Mouse (Mus musculus) c-Kit-positive CD71-positive TER-119-positive erythroid progenitor cells, embryonic 14.5 days (primary cell): ENCODE measurements around the gene Eef2.
"Not testable (repeated sequence)": the region's sequence is repeated elsewhere in the genome, so short reads cannot be mapped to it uniquely, and the experiment has no call there.

Experiments
- DNase-seq: peaks from one replicate; pipeline ENCODE4 v3.0.0-alpha.2; 2013; ENCODE audit warnings: low spot score

Eef2 gene

DNA sequence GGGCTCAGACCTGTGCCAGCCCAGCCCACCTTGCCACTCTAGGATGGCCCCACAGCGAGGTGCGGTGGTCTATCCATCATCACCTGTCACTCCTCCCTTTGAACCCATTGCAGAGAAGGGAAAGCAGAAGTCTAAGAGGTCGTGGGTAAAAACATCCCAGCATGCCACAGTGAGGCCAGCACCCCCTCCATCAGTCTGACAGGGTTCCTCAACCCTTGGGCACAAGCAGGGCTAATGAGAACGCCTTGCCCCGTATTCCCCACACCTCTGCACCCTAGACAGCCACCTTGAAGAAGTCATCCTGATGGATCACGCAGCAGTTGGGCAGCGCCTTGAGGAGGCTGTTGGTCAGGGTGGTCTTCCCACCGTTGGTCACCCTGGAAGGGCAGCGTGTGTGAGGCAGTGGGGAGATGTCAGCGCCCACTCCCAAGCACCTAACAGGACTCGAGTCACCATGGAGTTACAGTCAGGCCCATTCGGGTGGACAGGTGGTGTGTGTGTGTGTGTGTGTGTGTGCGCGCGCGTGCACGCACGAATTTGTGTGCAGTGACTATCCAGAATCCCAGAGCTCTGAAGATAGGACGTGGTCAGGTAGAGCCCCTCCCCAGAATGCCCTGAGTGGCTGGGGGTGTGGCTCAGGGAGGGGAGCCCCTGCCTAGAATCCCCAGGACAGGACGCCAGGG is 24.3 kb downstream of the Eef2 start:
- no peak for DNase-seq

DNA sequence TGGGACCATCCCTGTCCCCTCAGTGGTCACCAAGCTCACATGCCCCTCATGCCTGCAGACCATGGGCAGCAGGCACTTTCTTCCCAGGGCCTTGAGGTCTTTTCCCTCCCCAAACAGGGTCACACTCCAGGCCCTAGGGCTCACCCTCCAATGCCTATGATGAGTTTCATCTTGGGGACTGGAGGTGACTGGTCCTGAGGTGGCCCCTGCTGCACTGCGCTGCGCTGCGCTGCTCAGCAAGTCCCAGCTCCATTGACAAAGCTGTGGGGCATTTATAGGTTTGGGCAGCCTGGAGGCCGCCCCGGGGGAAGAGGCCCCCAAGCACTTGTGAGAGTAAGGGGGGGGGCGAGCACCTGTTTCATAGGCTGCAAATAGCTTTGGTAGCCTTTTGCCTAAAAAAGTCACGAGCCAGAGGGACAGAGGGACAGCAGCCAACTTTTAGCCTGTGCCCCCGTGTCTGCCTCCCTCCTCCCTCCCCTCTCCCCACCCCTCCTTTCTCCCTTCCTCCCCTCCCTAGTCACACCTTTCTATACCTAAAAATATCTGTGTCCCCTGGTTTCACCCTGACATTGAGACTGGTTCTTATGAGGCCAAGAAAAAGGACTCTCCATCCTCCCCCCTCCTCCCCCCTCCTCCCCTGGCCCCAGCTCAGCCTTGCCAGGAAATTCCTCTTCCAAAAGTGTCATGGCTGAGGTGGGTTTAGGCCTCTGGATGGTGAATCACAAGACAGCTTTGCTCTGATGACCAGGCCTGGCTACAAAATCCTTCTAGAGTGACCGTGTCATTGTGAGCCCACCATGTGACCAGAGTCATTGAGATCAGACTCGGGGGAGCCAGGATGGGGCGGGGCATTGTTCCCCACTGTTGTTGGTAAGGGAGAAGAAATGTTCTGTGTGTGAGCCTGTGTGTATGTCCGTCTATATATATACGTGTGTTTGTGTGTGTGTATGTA is 25.7 kb downstream of the Eef2 start, which contains the start of gene Nmrk2:
Nmrk2 (minus strand) TSS at position 245 of the 952 bp plus-strand sequence.
- DNase-seq, result no peak

DNA sequence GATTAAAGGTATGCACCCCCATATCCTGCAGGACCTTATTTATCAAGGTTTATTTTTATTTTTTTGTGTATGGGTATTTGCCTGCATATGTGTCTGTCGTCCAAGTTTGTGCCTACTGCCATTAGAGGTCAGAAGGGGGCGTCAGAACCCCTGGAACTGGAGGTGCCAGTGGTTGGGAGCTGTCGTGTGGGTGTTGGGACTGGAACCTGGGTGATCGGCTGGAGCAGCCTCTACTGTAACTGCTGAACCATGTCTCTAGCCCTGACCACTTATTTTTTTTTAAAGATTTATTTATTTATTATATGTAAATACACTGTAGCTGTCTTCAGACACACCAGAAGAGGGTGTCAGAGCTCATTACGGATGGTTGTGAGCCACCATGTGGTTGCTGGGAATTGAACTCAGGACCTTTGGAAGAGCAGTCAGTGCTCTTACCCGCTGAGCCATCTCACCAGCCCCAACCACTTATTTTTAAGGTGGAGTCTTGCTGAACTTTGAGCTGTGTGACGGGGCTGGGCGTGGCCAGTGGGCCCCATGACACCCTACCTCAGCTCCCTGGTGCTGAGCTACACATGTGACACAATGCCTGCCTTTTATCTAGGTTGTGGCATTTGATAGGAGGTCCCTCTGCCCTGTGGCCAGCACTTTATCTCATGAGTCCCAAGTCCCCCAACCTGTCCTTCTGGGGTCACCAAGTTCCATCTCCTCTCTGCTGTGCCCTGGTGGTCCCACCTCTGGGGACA is 26.7 kb downstream of the Eef2 start:
- peak; percentile 77 for DNase-seq

DNA sequence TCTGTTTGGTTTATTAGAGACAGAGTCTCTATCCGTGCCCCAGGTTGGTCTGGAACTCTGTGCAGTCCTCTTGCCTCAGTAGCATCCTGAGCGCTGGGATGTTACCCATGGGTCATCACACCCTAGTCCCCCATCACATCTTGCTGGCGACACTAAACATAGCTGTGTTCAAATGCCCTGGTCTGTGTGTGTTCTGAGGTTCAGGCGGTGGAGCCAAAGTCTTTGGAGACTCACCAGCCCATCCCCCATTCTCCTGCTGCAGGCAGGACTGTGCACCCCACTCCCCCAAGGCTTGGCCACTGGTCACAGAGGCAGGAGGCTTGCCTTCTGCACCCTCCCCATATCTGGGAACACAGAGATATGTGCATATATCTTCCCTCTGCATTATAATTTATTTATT is 27.7 kb downstream of the Eef2 start:
- DNase-seq, result no peak

DNA sequence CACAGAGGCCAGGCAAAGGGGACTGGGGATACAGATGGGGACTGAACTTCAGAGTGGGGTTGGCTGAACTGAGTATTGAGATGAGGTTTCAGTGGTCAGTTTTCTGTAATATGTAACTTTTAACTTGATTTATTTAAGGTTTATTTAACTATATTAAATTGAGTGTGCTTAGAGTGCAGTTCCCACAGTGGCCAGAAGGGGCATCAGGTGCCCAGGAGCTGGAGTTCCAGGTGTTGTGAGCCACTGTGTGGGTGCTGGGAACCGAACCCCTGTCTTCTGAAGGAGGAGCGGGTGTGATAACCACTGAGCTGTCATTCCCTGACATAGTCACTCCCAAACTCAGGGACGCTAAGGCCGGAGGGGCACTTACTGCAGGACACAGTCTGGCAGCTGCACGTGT is 33.7 kb downstream of the Eef2 start:
- DNase-seq, result no peak

DNA sequence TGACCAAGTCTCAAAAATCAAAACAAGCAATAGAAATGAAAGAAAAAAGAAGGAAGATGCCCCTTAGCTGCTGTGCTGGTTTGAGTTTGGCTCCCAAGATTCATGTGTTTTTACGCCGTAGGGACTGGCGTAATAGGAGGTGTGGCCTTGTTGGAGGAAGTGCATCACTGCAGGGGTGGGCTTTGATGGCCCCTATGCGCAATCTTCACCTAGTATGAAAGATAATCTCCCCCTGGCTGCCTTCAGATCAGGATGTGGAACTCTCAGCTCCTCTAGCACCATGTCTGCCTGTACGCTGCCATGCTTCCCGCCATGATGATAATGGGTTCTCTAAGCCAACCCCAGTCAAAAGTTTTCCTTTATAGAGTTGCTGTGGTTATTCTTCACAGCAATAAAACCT is 39.8 kb downstream of the Eef2 start:
- DNase-seq, result no peak

DNA sequence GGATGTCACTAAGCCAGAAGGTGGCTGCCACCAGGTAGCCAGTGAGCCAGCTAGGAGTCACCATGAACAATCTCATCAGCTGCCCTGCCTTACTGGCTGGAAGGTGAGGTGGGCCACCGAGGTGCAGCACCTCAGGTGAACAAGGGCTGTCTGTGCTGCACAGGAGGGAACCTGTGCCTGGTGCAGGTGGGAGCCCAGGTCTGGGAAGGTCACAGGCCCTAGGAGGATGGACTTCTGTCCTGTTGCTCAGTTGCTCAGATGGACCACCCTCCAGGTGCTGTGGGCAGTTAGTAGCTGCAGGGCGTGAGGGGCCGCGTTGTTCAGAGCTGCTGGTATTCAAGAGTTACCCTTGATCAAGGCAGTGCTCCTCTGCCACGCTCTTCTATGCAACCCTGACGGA is 40.4 kb downstream of the Eef2 start:
- DNase-seq, result no peak

DNA sequence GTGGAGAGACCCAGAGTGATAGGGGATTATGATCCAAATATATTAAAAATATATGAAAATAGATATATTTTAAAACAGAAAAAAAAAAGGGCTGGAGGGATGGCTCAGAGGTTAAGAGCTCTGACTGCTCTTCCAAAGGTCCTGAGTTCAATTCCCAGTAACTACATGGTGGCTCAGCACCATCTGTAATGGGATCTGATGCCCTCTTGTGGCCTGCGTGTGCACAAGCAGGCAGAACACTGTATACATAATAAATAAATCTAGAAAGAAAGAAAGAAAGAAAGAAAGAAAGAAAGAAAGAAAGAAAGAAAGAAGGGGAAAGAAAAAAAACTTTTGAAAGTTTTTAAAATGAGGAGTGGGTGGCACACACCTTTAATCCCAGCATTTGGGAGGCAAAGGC is 40.8 kb downstream of the Eef2 start:
- DNase-seq, result not testable (repeated sequence)

DNA sequence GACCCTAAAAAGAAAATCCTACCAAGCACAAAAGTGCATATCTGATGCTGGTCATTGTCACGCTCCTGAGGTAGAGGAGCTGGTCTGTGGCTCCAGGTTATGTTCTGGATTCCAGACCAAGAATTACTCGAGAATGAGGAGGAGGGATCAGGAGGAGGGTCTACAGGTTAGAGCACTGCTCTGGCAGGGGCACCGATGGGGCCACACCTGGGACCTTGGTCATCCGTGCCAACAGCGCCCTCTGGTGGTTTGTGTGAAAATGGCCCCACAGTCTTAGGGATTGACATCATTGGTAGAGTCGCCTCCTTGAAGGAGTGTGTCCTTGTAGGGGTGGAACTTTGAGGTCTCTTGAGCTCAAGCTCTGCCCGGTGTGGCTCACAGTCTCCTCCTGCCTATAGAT is 41.5 kb downstream of the Eef2 start:
- peak; percentile 71 for DNase-seq

DNA sequence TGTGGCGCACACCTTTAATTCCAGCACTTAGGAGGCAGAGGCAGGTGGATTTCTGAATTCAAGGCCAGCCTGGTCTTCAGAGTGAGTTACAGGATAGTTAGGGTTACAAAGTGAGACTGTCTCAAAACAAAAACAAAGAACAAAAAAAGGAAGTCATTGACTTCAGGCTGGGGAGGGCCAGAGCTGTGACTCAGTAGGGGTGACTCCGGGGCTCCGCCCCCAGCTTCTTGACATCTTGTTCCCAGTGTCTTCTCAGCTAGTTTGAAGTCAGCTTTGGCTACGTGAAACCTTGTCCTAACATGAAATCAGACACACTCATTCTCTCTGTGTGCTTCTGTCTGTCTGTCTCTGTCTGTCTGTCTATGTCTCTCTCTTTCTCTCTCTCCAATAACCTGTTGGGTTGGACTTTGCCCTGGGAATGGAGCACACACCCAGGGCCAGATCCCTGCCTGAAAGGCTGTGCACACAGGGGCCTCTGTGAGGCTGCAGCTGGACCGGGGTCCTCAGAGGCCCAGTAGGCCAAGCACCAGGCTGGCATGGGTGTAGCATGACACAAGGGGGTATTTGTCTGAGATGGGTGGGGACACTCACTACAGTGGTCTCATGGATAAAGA is 45.1 kb downstream of the Eef2 start:
- DNase-seq, result no peak

DNA sequence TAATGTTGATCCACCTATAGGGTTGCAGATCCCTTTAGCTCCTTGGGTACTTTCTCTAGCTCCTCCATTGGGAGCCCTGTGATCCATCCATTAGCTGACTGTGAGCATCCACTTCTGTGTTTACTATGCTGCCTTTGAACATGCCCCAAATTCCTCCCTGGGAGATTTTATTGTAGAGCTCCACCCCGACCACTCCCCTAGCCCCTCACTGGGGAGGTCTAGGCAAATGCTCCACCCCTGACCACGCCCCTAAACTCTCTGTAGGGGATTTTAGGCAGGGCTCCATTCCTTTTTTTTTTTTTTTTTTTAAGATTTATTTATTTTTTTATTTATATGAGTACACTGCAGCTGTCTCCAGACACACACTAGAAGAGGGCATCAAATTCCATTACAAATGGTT is 47.3 kb downstream of the Eef2 start:
- DNase-seq, result not testable (repeated sequence)

DNA sequence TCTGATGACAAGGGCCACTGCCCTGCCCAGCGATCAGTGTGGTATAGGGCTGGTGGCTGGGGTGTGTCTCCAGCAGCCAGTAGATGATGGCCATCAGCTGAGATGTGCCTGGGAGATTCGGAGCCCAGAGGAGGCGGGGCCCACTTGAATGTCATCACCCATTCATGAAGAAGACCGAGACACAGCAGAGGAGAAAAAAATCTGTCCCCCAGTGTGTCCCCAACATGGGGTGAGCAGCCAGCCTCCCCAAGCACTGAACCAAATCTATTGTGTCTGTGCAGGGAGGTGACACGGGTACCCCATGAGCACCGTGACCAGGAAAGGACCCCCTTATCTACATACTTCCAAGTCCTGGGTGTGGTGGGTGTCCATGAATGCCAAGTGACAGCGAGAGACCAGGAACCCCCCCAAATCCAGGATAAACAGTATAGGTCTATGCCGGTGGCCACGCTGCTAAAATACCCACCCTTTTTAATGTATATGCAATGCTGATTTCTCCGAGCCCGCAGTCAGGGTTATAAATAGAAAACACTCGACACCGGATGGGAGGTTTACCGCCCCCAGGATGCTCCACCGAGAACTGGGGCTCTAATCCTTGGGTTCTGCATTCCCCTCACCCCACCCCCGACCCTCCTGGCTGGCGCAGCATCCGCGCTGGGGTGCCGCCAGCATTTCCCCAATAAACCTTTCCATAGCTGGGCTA is 53.5 kb downstream of the Eef2 start:
- DNase-seq, result no peak

DNA sequence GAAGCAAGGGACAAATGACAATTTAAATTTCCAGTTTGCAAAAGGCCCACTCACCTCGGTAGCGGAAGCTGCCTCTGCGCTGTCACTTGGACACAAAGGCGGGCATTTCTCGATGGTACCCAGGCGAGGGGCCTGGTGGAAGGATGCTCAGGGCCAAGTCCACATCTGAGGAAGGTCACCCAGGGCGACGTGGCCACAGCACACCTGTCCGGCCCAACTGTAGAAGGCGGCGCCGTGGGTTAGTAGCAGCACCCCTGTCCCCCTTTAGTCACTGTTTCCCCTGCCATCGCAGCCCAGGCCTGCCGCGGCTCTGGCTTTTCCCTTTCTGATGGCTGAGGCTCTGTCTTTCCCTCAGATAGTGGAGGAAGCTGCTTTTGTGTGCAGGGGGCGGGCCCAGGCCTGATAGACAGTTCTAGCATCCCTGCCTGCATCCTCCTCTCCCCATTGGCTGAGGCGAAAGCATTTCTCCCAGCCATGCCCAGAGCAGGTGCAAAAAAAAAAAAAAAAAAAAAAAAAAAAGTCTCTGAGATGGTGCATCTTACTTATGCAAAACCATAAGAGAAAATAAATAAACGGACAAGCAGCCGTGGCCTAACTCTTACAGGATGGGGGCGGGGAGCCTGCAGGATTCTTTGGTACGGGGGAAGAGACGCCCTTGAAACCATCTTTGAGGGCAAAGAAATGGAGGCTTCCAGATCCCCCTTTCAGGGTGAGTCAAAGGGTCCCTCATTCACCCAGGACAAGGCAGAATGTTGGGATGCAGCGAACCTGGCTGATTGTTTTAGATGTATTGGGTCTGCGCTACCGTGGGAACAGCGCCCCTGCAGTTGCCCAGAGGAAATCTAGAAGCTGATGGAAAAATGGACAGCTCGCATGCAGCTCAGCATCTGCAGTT is 54.3 kb downstream of the Eef2 start, which contains the start of gene Atcay:
Atcay (minus strand) TSS at position 396 of the 895 bp plus-strand sequence.
- DNase-seq, result no peak

DNA sequence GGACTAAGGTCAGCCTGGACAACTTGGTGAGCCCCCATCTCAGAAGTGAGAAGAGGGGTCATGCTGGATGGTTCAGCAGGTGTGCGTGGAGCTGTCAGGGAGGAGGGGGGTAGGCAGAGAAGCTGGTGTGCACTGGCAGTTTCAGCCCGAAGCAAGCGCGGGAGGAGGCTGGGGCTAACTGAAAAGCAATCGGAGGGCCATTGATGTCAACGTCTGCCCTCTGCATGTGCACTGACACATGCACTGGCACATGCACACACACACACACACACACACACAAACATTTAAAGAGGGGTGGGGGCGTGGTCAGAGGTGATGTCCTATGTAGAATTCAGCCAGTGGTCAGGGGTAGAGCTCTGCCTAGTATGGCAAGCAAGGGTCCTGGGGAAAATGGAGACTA is 55.0 kb downstream of the Eef2 start:
- DNase-seq, result no peak
